Mouse (Mus musculus) neural tube, embryonic 14.5 days (tissue): ENCODE data around the gene C1qtnf5. TPM values are rescaled to one million over a fixed set of nuclear protein-coding genes. Genes with fewer than 3 reads are reported as not detected.

Source experiments
- ATAC-seq: fragments of 200-750 bp; cut with Nextera tagmentation; 2 replicates; pipeline ENCODE4 v1.8.0; 2017; ENCODE audit warnings: low read depth, mild to moderate bottlenecking, moderate TSS enrichment, moderate library complexity
- H3K27ac ChIP-seq: fragments of 300-500 bp; sonication (generic); 2 replicates; pipeline ENCODE4 v1.5.1; 2014; ENCODE audit warnings: low read depth, mild to moderate bottlenecking, control low read depth, low read length, moderate library complexity, mixed read lengths
- H3K27me3 ChIP-seq: fragments of 300-500 bp; sonication (generic); 2 replicates; pipeline ENCODE4 v1.6.1; 2014; ENCODE audit warnings: low read length; ENCODE audit not compliant: control insufficient read depth, insufficient read depth
- H3K36me3 ChIP-seq: fragments of 300-500 bp; sonication (generic); 2 replicates; pipeline ENCODE4 v1.6.1; 2014; ENCODE audit warnings: low read length, mixed read lengths; ENCODE audit not compliant: control insufficient read depth, insufficient read depth
- H3K4me1 ChIP-seq: fragments of 300-500 bp; sonication (generic); 2 replicates; pipeline ENCODE4 v1.6.1; 2014; ENCODE audit warnings: low read length; ENCODE audit not compliant: control insufficient read depth, insufficient read depth
- H3K4me2 ChIP-seq: fragments of 300-500 bp; sonication (generic); 2 replicates; pipeline ENCODE4 v1.6.1; 2014; ENCODE audit warnings: mild to moderate bottlenecking, low read depth, low read length, control low read depth
- H3K4me3 ChIP-seq: fragments of 300-500 bp; sonication (generic); 2 replicates; pipeline ENCODE4 v1.5.1; 2014; ENCODE audit warnings: low read depth, low read length, control low read depth, mixed read lengths
- H3K9ac ChIP-seq: fragments of 300-500 bp; sonication (generic); replicated peaks from 2 replicates; pipeline ENCODE4 v1.6.1; 2014; ENCODE audit warnings: low read depth, mild to moderate bottlenecking, control low read depth, low read length, mixed read lengths
- H3K9me3 ChIP-seq: fragments of 300-500 bp; sonication (generic); 2 replicates; pipeline ENCODE4 v1.6.1; 2016; ENCODE audit warnings: low read length; ENCODE audit not compliant: control insufficient read depth
- WGBS: fragments of 180-500 bp; shearing (Covaris S2); extraction: QIAGEN DNeasy Blood & Tissue Kit; methylation state at CpG from one replicate; pipeline ENCODE4 v1.1.7; 2014; 5-methylcytosine and 5-hydroxymethylcytosine counted together
- polyA plus RNA-seq: library from polyadenylated mRNA; unstranded; fragments of >200 nt; fragmentation: Nextera tagmentation; extraction: Ambion mirVana; gene quantifications from 2 replicates; pipeline ENCODE4 v1.2.1, GENCODE M21; 2014

Gene C1qtnf5
- polyA plus RNA-seq, 1 experiment from 2014 or later, result 8.0 TPM

GRCm38 (mm10) chr9:44144023-44144717 lies 37.1 kb downstream of the C1qtnf5 start:
- Histone ChIP-seq H3K36me3 (peaks cover 18% of the 10 kb centered on the region; the same call in 1 of the 2 replicates), H3K9ac (no peak overlapping the region), H3K4me1 (no peaks in the 10 kb centered on the region), H3K27me3 (no peaks in the 10 kb centered on the region), H3K4me2 (no peak overlapping the region), H3K27ac (no peak overlapping the region), H3K4me3 (no peak overlapping the region), H3K9me3 (no peaks in the 10 kb centered on the region)
- no peak for ATAC-seq
- WGBS, result 40% methylated on average over 7 of the region's 8 CpGs

DNA sequence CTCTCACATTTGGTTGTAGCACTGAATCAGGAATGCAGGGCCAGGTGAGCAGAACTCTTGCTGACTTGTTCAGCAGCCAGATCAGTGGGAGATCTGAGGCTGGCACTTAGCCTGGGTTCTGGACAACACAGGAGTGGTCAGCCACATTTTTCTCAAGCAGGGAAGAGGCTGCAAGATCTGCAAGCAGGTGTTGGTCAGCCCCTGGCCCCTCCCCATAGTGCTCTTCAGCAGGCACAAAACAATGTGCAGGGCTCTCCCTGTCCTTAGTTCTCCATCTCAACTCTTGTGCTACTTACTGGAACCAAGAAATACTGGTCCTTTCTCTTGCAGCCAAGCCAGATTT lies 37.6 kb downstream of the C1qtnf5 start:
- H3K9me3 ChIP-seq, result no peaks in the 10 kb centered on the region
- H3K4me2 ChIP-seq, result no peak overlapping the region
- no peak overlapping the region for H3K4me3 ChIP-seq
- no peaks in the 10 kb centered on the region for H3K27me3 ChIP-seq
- H3K4me1 ChIP-seq, result no peaks in the 10 kb centered on the region
- no peak overlapping the region for H3K9ac ChIP-seq
- no peak for ATAC-seq
- no peak overlapping the region for H3K27ac ChIP-seq
- H3K36me3 ChIP-seq, result peaks cover 18% of the 10 kb centered on the region; the same call in 1 of the 2 replicates

DNA sequence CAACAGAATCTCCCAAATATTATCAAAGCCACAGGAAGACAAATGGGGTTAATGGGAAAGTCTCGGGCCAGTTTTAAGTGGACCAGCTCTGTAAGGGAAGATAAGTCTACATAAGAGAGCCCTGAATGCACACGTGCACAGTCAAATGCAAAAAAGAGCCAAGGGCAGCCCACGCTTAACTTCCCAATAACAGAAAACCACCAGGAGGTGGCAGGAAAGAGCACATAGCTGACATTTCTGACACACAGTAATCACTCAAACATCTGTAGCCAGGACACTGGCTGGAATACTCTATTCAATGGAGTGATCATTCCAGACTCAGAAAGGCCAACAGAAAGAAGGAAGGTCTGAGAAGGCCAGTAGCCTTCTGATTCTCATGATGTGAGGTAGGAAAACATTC lies 40.2 kb downstream of the C1qtnf5 start:
- H3K4me3 ChIP-seq, result no peak overlapping the region
- ATAC-seq, result no peak
- peaks cover 23% of the 10 kb centered on the region for H3K36me3 ChIP-seq
- no peak overlapping the region for H3K27ac ChIP-seq
- H3K4me2 ChIP-seq, result no peak overlapping the region
- H3K9me3 ChIP-seq, result no peaks in the 10 kb centered on the region
- H3K9ac ChIP-seq, result no peak overlapping the region
- no peaks in the 10 kb centered on the region for H3K27me3 ChIP-seq
- no peaks in the 10 kb centered on the region for H3K4me1 ChIP-seq
- 80% methylated on average over 3 of the region's 3 CpGs for WGBS

Other genes with a start within 250 kb of the C1qtnf5 start
- gene Thy1, start 63.9 kb upstream of the C1qtnf5 start, polyA plus RNA-seq, result 4.6 and 11.6 TPM in 2 replicates
- gene Usp2, start 40.2 kb upstream of the C1qtnf5 start, polyA plus RNA-seq, result 9.4 and 11.7 TPM in 2 replicates
- not detected in 2 replicates for gene Mfrp, start 5.5 kb upstream of the C1qtnf5 start, polyA plus RNA-seq
- 0.08 and 0.10 TPM in 2 replicates for gene Gm49380, start 6.3 kb downstream of the C1qtnf5 start, polyA plus RNA-seq
- gene Rnf26, start 6.3 kb downstream of the C1qtnf5 start, polyA plus RNA-seq, result 28.9 and 32.6 TPM in 2 replicates
- 9.0 and 23.0 TPM in 2 replicates for gene Mcam, start 27.2 kb downstream of the C1qtnf5 start, polyA plus RNA-seq
- gene Cbl, start 126.8 kb downstream of the C1qtnf5 start, polyA plus RNA-seq, result 19.7 and 22.6 TPM in 2 replicates
- not detected in 2 replicates for gene Ccdc153, start 133.4 kb downstream of the C1qtnf5 start, polyA plus RNA-seq
- gene Pdzd3, start 144.2 kb downstream of the C1qtnf5 start, polyA plus RNA-seq, result 0.12 and 0.23 TPM in 2 replicates
- 3.7 and 4.5 TPM in 2 replicates for gene Nlrx1, start 161.4 kb downstream of the C1qtnf5 start, polyA plus RNA-seq
- gene Abcg4, start 181.4 kb downstream of the C1qtnf5 start, polyA plus RNA-seq, result 21.4 and 25.0 TPM in 2 replicates
- 21.9 and 23.2 TPM in 2 replicates for gene Hinfp, start 198.4 kb downstream of the C1qtnf5 start, polyA plus RNA-seq
- 19.0 and 21.9 TPM in 2 replicates for gene C2cd2l, start 213.0 kb downstream of the C1qtnf5 start, polyA plus RNA-seq
- 35.3 and 35.9 TPM in 2 replicates for gene Dpagt1, start 218.8 kb downstream of the C1qtnf5 start, polyA plus RNA-seq
- 92.3 and 94.3 TPM in 2 replicates for gene H2afx, start 227.4 kb downstream of the C1qtnf5 start, polyA plus RNA-seq
- 58.3 and 58.4 TPM in 2 replicates for gene Hmbs, start 237.0 kb downstream of the C1qtnf5 start, polyA plus RNA-seq